Mouse (Mus musculus) heart, postnatal 25 days (tissue): ENCODE measurements at regions not wholly inside any gene's neighbourhood (a gene's known extent, or its start where the extent isn't known, plus 50 kb on each side); places are given as distances from the start of the nearest gene placed in this dataset.
A peak's percentile ranks its signal among the peaks of the same experiment; 100 is the strongest.

ENCODE experiments used
- DNase-seq: peaks from one replicate; pipeline ENCODE4 v3.0.0; 2022; ENCODE audit warnings: low spot score
- intact Hi-C: fragments of 180-260 bp; cut with DNase I; formaldehyde crosslinking; loops from one replicate; pipeline ENCODE4 v1.15.1; 2025

DNA sequence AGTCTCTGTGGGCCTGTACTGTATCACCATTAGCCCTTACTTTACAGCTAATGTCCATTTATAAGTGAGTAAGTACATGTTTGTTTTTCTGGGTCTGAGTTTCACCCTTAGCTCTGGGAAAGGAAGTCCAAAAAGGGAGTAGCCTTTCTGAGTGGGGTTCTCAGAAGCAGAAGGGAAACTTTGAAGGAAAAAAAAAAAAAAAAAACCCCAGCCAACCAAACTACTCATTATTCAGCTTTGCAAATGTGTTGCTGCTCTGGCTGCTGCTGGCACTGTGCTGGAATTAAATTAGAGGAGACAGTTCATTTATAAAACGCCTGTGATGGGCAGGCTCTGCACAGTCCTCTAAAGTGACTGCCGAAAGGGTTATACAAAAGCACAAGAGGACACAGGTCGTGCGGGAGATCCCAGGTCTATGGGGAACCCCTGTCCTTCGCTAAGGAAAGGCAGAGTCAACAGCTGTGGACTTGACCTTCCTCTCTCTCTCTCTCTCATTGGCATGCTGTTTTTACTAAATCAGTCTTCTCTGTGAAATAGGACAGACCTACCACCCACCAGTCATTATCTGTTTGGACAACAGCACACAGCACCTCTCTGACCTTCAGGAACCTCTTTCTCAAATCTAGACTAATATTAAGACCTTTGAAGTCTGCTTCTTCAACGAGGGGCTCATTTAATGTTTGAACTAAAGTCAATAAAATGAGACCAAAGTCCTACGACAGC, 165.4 kb downstream of the Cd47 start:
- DNase-seq, result no peak
- intact Hi-C loops, result no loop called here

DNA sequence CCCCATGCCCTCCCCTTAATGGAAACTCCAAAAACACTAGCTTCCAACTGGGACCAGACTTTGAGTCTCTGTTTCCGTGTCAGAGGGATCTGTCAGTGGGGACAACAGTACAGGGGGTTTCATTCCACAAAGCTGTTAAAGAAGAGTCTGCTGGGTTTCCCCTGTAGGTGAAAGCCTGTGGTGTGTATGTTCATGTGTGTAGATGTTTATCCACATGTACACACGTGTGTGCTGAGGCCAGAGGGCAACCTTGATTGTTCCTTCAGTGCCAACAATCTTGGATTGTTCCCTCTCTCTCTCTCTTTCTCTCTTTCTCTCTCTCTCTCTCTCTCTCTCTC, 165.9 kb downstream of the Cd47 start:
- intact Hi-C loops, result no loop called here
- DNase-seq, result no peak

DNA sequence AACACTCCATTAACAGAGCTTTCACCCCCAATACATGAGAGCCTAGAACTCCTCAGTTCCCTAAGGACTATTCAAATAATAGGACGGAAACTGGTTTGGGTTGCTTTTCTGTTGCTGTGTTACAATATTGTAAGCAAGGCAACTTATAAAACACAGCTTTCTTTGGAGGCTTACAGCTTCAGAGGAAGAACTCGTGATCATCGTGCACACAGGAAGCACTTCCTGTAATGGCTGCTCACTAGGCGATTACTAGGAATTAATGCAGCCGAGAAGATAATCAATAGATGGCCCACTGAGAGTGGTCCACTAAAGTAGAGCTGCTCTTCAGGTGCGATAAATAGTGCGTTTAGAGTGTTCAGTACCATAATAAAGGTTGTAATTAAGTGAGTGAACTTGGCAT, 166.8 kb downstream of the Cd47 start:
- intact Hi-C loops, result no loop called here
- no peak for DNase-seq

DNA sequence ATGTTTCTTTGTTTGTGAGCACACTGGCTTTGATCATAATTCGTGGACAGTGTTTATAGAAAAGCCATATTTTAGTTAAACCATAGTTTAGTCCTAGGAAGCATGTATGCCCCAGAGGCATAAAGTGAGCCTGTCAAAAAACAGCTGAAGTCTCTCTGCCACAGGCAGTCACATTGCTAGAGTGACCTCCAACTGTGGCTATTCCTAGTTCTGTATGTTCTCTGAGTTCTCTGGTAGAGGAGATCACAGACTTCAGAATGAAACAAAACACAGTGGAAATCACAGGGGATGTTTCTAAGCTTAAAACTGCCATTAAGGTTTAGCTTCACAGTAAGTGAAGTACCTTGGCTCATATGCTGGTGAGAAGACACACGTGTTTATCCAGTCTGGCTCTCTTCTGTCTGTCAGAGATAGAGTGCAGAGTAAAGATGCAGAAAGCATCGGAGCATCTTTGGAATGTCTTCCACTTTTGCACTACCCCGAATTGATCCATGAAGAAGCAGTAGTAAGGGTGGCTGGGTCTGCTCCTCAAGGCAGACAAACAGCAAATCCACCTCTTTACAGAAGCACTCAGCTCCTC, 168.0 kb downstream of the Cd47 start:
- no peak for DNase-seq
- intact Hi-C loops, result no loop called here

DNA sequence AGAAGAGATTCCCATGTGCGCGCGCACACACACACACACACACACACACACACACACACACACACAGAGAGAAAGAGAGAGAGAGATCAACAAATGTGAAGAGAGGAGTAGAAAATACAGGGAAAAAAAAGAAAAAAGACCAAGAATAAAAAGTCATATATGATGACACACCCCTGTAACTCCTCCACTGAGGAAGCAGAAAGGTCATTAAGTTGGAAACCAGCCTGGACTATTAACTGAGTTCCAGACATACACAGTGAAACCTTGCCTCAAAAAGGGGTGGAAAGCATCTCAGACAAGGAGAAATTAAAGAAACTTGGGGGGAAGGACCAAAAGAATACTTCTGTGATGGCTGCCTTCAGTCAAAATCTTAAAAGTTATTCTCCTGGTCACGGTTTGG, 168.7 kb downstream of the Cd47 start:
- intact Hi-C loops, result no loop called here
- DNase-seq, result no peak

DNA sequence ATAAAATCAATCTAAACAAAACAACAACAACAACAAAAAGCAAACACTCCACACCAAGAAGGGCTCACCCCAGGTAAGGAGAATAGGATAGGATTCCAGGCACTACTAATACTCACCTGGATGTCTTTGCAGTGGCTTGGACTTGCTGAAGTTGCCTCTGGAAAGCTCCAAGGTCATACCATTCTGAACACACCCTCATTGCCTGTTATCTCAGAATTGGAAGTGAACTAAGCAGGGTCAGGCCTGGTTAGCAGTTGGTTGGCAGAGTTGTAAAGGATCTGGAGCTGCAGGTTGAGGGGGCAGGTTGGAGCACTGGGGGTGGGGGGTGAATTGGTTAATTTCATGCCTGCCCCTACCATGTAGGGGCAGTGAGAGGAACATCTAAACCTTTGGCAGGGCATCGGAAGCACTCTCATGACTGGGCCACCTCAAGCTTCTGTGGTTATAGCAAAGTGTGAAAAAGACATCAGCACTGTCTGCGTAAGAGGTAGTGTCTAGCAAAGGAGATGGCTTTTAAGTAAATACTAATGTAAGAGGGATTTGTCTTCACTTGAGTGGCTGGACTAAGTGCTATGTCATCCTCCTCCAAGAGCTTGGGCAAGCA, 169.5 kb downstream of the Cd47 start:
- intact Hi-C loops, result no loop called here
- no peak for DNase-seq

DNA sequence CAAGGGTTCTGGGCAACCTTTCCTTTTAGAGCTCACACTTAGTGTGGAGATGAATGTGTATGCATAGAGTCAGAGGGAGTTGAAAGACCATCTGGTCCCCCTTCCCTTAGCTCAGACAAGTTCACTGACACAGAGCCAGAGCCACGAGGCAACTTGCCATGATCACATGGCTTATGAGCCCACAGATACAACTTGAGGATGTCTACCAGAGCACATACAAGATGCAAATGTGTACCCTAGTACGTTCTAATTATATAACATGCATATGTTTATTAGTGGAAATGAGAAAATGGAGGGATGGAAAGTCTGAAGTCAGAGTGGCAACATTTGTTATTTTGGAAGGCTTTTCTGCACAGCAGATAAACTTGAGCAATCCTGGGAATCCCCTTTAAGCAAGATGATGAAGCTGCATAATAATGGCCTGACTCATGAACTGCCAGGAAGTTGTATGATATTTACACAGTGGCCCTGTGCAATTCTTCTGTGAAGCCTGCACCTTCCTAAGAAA, 170.0 kb downstream of the Cd47 start:
- no peak for DNase-seq
- intact Hi-C loops, result no loop called here

DNA sequence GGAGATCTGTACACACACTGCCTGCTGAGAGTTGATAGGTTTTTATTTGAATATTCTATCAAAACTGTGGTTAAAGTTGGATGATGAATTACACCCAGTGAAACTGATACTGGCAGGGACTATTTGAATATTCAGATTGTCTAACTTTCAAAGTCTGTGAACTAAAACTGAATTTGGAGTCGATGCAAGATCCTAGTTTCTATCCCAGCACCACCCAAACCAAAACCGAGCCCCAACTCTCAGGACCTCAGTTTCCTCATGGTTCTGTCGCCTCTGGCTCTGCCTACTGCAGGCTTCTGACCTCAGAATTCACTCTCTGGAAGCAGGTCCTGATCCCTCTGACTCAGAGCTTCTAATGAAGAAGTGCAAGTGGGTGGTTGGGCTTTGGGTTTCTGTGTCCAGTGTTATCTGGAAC, 170.8 kb downstream of the Cd47 start:
- intact Hi-C loops, result no loop called here
- DNase-seq, result no peak

DNA sequence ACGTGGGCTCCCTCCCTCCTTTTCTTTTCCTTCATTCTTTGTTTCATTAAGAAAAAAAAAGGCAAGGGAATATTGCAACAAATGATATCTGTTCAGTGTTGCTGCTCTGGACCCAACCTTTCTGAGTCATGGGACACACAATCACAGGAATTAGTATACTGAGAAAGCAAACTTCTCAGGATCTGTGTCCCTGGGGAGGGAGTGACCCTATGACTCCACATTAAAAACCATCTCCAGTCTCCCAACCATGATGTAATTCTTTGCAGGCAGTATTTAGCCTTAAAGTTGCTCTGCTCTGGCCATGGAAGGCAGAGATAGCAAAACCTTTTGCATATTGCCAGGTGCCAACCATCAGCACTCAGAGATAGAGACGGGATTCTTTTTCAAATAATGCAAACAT, 176.9 kb downstream of the Cd47 start:
- intact Hi-C loops, result no loop called here
- no peak for DNase-seq

DNA sequence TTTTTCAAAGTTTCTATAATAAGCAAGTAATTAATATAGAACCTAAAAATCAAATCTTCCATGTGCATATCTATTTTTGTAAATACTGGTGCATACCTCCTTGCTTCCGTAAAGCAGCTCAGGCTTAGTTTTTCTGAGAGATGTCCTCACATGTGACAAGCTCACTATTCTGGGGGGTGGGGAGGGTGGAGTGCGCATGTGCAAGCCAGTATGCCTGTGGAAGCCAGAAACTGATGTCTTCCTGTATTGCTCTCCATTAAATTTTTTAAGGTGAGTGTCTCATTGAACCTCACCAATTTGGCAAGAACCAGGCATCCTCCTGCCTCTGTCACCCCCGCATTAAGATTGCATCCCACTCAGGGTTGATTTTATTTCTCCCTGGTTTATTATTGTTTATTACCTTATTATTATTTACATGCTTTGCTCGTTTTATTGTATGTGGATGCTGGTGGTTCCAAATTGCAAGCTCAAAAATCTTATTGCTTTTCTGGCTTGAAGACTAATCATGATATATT, 179.2 kb downstream of the Cd47 start:
- DNase-seq, result no peak
- intact Hi-C loops, result no loop called here

DNA sequence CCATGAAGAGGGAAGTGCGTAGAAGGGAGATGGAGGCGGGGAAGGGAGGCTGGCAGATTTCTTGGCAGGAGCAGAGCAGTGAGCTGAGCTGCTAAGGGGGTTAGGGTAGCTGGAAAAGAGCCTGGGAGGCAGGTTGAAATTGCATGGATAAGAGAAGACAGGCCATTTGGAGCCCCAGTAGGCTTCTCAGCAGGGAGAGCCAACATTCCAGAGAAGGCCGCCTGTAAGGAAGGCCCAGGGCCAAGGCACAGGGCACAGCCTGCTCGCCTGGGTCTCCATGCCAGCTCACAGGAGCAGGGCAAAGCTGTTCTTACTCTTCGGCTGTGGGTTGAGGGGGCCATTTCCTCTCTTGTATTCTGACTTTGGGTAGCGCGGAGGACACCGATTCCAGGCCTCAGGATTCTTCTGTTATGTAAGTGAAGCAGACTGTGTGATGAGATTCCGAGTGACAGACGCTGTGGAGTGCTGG, 179.9 kb downstream of the Cd47 start:
- intact Hi-C loops, result no loop called here
- no peak for DNase-seq

DNA sequence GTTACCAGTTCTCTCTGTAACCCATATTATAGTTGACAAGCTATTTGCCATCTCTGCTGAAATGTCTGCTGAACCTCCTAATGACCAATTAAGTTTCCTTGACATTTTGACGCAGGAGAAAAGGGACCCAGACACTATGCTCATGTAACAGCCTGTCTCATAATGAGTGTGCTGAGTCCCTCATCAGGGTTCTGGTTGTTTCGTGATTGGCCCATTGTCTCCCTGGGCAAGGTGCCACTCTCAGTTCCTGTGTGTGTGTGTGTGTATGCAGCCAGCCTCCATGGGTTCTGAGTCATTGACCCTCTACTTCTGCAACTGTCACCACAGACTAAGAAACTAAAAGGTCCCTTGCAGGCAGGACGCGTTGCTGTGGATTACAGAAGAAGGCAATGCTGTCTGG, 181.8 kb downstream of the Cd47 start:
- no peak for DNase-seq
- intact Hi-C loops, result no loop called here

DNA sequence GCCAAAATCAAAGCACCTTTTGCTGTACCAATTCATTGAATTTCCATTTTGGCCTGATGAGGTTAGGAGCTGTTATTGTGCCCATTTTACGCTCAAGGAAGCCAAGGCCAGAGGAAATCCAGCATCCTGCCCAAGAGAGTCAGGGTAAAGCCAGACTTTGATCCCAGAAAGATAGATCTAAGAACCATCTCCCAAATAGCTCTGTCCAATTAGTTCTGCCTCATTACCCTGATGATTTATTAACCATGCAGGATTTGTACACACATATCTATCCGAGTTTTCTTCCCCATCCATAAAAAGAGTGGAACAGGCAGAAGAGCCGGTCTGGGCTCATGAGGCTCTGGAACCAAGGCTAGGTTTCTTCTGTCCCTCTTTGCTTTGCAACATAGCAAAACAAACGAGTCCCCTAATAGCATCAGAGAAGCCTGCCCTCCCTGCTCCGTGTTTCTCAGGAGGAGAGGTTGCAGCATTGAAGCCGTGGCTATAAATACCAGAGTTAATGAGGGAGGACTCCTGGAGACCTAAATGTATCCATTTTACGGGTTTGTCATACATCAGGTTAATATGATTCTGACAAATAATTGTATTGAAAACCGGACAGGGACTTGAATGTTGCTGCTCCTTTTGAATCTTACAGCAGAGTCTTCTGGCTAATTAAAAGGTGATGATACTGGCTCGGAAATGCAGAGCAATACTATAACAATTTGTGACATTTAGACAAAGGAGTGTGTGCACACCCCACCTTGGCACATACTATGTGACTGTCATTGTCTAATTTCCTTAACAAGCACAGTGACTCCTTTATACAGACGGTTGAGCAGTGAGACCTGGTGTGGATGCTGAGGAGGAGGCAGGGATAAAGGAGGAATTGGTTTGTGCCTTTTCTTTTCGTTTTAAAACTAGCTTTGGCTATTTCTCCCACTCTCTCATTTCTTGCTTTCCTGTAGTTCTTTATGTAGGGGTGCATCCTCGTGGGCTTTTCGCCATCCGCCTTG, 185.0 kb downstream of the Cd47 start:
- no peak for DNase-seq
- intact Hi-C loops, result no loop called here

DNA sequence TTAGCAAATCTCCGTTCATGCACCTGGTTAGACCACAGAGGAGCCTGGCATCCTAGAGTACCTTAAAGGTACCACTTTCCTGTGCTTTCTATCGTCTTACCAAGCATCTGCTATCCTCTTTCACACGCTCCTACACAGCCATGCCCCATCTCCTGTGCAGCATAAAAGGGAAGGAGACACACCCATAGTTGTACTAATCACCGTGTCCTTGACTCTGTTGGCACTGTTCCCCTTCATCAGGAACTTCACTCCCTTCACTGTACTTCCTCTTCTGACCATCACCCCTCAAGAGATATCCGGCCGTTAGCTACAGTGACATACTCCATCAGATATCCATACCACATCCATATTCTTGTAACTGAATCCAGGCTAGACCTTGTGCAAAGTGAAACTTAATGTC, 186.6 kb downstream of the Cd47 start:
- intact Hi-C loops, result no loop called here
- no peak for DNase-seq

DNA sequence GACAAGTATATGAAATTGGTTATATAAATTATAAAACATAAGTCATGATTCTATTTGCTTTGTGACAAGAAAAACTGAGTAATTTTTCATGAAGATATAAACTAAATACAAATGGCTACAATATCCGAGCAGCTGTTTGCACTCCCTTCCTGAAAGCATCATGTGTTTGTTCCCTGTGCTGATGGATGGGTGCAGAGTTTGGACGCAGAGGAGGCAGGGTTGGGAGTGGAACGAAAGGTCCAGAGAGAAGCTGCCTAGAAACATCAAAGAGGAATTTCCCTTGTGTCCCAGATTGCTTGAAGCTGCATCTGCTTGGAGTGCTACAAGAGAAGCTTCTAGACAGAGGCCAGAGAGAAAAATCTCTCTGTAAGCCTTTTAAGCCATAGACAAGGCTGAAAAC, 195.5 kb downstream of the Cd47 start:
- intact Hi-C loops, result no loop called here
- DNase-seq, result no peak

DNA sequence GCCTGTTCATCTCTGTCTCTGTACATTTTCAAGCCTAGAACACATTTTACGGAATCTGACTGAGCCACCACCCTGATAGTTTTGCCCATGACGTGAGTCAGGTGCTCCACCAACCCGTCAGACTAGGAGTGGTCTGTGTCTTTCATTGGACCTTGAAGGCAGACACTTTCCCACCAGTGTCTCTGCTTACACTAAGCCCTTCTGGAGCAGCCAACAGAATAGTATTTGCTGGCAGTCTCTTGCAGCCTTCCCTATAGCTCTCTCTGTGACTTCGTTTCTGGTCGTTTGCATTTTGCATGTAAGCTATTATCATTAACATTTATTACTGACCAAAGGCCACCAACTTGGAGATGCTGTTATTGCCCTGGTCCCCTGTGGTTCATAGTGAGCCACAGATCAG, 196.3 kb downstream of the Cd47 start:
- no peak for DNase-seq
- intact Hi-C loops, result no loop called here

DNA sequence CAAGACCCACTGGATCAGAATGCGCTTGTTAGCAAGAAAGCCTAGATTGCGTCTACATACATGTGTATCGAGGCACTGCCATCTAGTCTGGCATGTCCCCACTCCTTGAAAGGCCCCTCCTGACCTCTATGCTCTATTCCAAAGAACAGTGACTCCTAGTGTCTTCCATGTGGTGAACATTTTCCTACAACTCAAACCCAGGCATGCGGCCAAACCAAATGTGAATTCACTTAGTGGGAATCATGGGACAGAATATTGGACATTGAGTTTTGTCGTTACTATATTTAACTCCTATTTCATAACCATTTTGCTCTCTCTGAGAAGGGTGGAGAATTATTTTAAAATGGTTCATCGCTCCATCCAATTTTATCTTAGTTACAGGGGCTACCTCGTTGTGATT, 196.7 kb downstream of the Cd47 start:
- intact Hi-C loops, result no loop called here
- peak; percentile 20 for DNase-seq

DNA sequence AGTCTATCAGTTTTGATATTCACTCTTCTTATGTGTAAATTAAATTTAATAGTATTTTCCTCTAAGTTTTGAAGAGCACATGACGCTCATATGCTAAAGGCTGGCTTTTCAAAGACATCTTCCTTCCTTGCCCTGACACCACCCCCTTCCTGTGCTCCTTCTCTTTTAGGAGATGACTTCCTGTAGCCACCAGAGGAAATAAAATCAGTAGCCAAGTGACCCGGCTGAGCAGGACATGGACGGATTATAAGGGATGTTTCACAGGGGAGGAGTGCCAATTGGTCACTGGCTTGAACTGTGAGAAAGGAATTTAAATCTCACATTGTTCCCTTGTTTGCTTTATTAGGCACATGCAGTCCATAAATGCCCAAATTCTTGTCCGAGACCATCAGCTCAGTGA, 200.5 kb downstream of the Cd47 start:
- DNase-seq, result no peak
- intact Hi-C loops, result loop anchor here (5.0 kb wide), 1 partner anchor 144 kb away; no protein-coding TSS in a partner anchor

DNA sequence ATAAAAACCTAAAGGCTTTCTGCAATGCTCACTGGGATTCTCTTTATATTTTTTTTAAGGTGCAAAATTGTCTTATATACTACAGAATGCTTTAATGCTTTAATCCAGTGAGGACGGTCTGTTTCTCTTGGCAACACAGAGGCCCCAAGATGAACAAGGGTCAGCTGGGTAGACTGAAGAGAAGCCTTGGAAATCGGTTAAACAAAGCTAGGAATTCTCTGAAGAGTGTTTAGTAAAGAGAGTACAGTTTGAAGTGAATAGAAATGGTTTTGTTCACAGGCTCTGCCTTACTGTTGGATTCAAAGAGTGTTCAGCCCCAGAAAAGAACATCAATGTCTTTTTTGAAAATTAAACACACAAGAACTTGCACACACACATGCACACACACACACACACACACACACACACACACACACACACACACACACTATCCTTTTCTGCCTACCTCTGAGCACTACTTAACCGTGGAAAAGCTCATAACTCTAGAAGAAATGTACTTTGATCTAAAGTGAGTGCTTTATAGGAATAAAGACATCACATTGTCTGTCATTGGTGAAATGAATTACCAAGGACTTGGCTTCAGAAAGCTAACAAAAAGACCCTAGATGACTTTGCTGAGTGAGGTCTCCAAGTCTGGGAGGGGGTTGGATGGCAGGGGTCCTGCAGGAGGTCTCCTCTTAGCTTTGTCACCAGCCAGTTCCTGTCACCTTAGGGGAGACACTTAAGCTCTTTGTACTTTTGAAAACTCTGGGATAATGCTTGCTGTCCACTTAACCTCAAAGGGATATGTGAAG, 201.5 kb downstream of the Cd47 start:
- no peak for DNase-seq
- intact Hi-C loops, result loop anchor here (5.0 kb wide), 1 partner anchor 145 kb away; no protein-coding TSS in a partner anchor
